Mouse (Mus musculus): Measurements from ENCODE around the gene Tmem184b. TPM values are rescaled to one million over a fixed set of nuclear protein-coding genes. Genes with fewer than 3 reads are reported as not detected.

Gene Tmem184b
- polyA plus RNA-seq, 1 experiment from 2014 or later: 34.1 TPM

DNA sequence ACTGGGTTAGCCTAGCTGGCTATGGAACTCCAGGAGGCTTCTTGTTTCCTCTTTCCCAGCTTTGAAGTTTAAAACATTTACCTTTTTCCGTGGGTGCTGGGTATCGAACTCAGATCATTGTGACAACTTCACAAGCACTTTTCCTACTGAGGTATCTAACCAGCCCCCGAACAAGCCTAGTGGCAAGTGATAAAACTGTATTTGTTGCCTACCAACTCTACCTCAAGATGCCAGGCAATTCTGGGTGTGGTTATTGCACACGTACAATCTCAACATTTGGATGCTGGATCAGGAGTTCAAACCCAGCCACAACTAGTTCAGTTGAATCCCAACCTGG is 74.5 kb downstream of the Tmem184b start:
- Histone ChIP-seq H3K27ac (ENCODE audit: low read depth, low read length) (peak overlapping the region; percentile 96), H3K9ac (ENCODE audit: low read depth, low read length) (no peak overlapping the region), H3K27me3 (replicated peaks; ENCODE audit: control insufficient read depth, insufficient read depth, low read length) (no peaks in the 10 kb centered on the region), H3K4me2 (replicated peaks; ENCODE audit: low read depth) (peak overlapping the region; percentile 87), H3K4me1 (replicated peaks; ENCODE audit: control insufficient read depth, insufficient read depth, low read length) (peaks cover 12% of the 10 kb centered on the region; the same call in 1 of the 2 replicates), H3K4me3 (ENCODE audit: low read depth, low read length) (no peak overlapping the region), H3K36me3 (ENCODE audit: control insufficient read depth, insufficient read depth) (no peaks in the 10 kb centered on the region), H3K9me3 (ENCODE audit: control insufficient read depth) (no peaks in the 10 kb centered on the region)
- no peak for TF ChIP-seq CTCF (IDR thresholded peaks at IDR 0.05; ENCODE audit: low read depth)
- 69% methylated on average over 4 of the region's 4 CpGs for WGBS
- ATAC-seq: no peak

- ATAC-seq: peak; percentile 95
- peaks cover 18% of the 10 kb centered on the region for H3K4me1 ChIP-seq (replicated peaks; ENCODE audit: control insufficient read depth, insufficient read depth, low read length)
- H3K27me3 ChIP-seq (replicated peaks; ENCODE audit: control insufficient read depth, insufficient read depth, low read length): no peaks in the 10 kb centered on the region
- peak within 1 kb of the TSS; percentile 58 for H3K4me3 ChIP-seq (ENCODE audit: low read depth, low read length)
- H3K4me2 ChIP-seq (replicated peaks; ENCODE audit: low read depth): peak within 1 kb of the TSS; percentile 87
- H3K9me3 ChIP-seq (ENCODE audit: control insufficient read depth): no peaks in the 10 kb centered on the region
- H3K9ac ChIP-seq (ENCODE audit: low read depth, low read length): peak within 1 kb of the TSS; percentile 72
- H3K27ac ChIP-seq (ENCODE audit: low read depth, low read length): peak within 1 kb of the TSS; percentile 96
- 1% methylated on average over 46 of the region's 46 CpGs for whole genome bisulfite sequencing
- TF ChIP-seq CTCF (IDR thresholded peaks at IDR 0.05; ENCODE audit: low read depth): 0 out of 2 replicates have a peak, but pooled peaks have one; percentile 30
- H3K36me3 ChIP-seq (ENCODE audit: control insufficient read depth, insufficient read depth): no peaks in the 10 kb centered on the region
These were observed 75.1 kb downstream of the Tmem184b start, which contains the start of gene Pla2g6 for GRCm38 (mm10) chr15:79328058-79328938. Gene Pla2g6, minus strand, starts transcription at chr15:79328390.

- Histone ChIP-seq H3K4me3 (ENCODE audit: low read depth, low read length) (peak overlapping the region; percentile 58), H3K9ac (ENCODE audit: low read depth, low read length) (peak overlapping the region; percentile 72), H3K9me3 (ENCODE audit: control insufficient read depth) (no peaks in the 10 kb centered on the region), H3K4me2 (replicated peaks; ENCODE audit: low read depth) (peak overlapping the region; percentile 87), H3K36me3 (ENCODE audit: control insufficient read depth, insufficient read depth) (no peaks in the 10 kb centered on the region), H3K4me1 (replicated peaks; ENCODE audit: control insufficient read depth, insufficient read depth, low read length) (peaks cover 26% of the 10 kb centered on the region), H3K27me3 (replicated peaks; ENCODE audit: control insufficient read depth, insufficient read depth, low read length) (no peaks in the 10 kb centered on the region), H3K27ac (ENCODE audit: low read depth, low read length) (peak overlapping the region; percentile 96)
- WGBS: 8% methylated on average over 20 of the region's 20 CpGs
- TF ChIP-seq CTCF (IDR thresholded peaks at IDR 0.05; ENCODE audit: low read depth): no peak
- ATAC-seq: peak; percentile 26
These were observed 76.1 kb downstream of the Tmem184b start for GRCm38 (mm10) chr15:79326971-79327961.

- Histone ChIP-seq H3K4me3 (ENCODE audit: low read depth, low read length) (no peak overlapping the region), H3K4me2 (replicated peaks; ENCODE audit: low read depth) (peak overlapping the region; percentile 87), H3K9me3 (ENCODE audit: control insufficient read depth) (no peaks in the 10 kb centered on the region), H3K27me3 (replicated peaks; ENCODE audit: control insufficient read depth, insufficient read depth, low read length) (no peaks in the 10 kb centered on the region), H3K9ac (ENCODE audit: low read depth, low read length) (peak overlapping the region; percentile 17; the same call in 1 of the 2 replicates), H3K4me1 (replicated peaks; ENCODE audit: control insufficient read depth, insufficient read depth, low read length) (peaks cover 28% of the 10 kb centered on the region), H3K36me3 (ENCODE audit: control insufficient read depth, insufficient read depth) (no peaks in the 10 kb centered on the region), H3K27ac (ENCODE audit: low read depth, low read length) (peak overlapping the region; percentile 96)
- WGBS: 33% methylated on average over 4 of the region's 4 CpGs
- no peak for TF ChIP-seq CTCF (IDR thresholded peaks at IDR 0.05; ENCODE audit: low read depth)
- no peak for ATAC-seq
These were observed 77.1 kb downstream of the Tmem184b start for GRCm38 (mm10) chr15:79326264-79326663.

DNA sequence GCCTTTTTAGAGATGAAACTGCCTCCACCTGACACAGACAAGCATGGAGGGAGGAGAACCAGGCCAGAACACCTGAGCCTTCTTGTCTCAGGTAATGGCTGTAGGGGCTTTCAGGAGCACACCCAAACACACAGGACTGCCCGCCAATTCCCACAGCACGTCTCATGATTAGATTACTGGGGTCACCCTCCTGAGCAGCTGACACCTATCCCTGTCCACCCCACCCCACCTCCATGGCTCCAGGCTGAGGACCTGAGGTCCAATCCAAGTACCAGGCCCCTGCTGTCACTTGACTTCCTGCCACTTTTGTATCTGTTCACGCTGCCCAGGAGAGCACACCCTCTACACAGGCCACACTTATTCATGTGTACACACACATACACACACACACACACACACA is 77.6 kb downstream of the Tmem184b start:
- no peaks in the 10 kb centered on the region for H3K36me3 ChIP-seq (ENCODE audit: control insufficient read depth, insufficient read depth)
- H3K4me1 ChIP-seq (replicated peaks; ENCODE audit: control insufficient read depth, insufficient read depth, low read length): peaks cover 28% of the 10 kb centered on the region
- H3K9me3 ChIP-seq (ENCODE audit: control insufficient read depth): no peaks in the 10 kb centered on the region
- TF ChIP-seq CTCF (IDR thresholded peaks at IDR 0.05; ENCODE audit: low read depth): no peak
- peak overlapping the region; percentile 17; the same call in 1 of the 2 replicates for H3K9ac ChIP-seq (ENCODE audit: low read depth, low read length)
- 47% methylated on average over 3 of the region's 3 CpGs for WGBS
- no peak for ATAC-seq
- peak overlapping the region; percentile 87; the same call in 1 of the 2 replicates for H3K4me2 ChIP-seq (replicated peaks; ENCODE audit: low read depth)
- H3K4me3 ChIP-seq (ENCODE audit: low read depth, low read length): no peak overlapping the region
- H3K27ac ChIP-seq (ENCODE audit: low read depth, low read length): no peak overlapping the region
- H3K27me3 ChIP-seq (replicated peaks; ENCODE audit: control insufficient read depth, insufficient read depth, low read length): no peaks in the 10 kb centered on the region

Measured in intestine, postnatal 0 days (tissue).